Mouse (Mus musculus) spleen, postnatal 10 days (tissue): Measurements from ENCODE around the gene Smok2a.
"Not testable (repeated sequence)": the region's sequence is repeated elsewhere in the genome, so short reads cannot be mapped to it uniquely, and the experiment has no call there.

Experiments
- DNase-seq, 2 experiments: peaks; one replicate each; pipeline ENCODE4 v3.0.0; 2021 to 2022; ENCODE audit warnings: low spot score in 2 of 2

Gene Smok2a

GRCm38 (mm10) chr17:13214169-13214568 is 6.8 kb upstream of the Smok2a start:
- no peak for DNase-seq

- no peak for DNase-seq
These were observed 5.4 kb upstream of the Smok2a start for GRCm38 (mm10) chr17:13215595-13215994.

GRCm38 (mm10) chr17:13221921-13222320 is 933 bp downstream of the Smok2a start:
- DNase-seq = not testable (repeated sequence)

- DNase-seq = not testable (repeated sequence)
These were observed 9.0 kb downstream of the Smok2a start, which contains the start of gene Smok2b for GRCm38 (mm10) chr17:13229957-13230356. Gene Smok2b (plus strand): TSS chr17:13230257.

GRCm38 (mm10) chr17:13239461-13239860 is 18.5 kb downstream of the Smok2a start:
- DNase-seq = not testable (repeated sequence)

GRCm38 (mm10) chr17:13240807-13241727 is 20.1 kb downstream of the Smok2a start:
- DNase-seq = not testable (repeated sequence)

GRCm38 (mm10) chr17:13254786-13255185 is 33.8 kb downstream of the Smok2a start:
- not testable (repeated sequence) for DNase-seq
